Mouse (Mus musculus) heart, embryonic 16.5 days (tissue): ENCODE measurements around the gene Klk15. TPM values are rescaled to one million over a fixed set of nuclear protein-coding genes. Genes with fewer than 3 reads are reported as not detected.

Experiments
- ATAC-seq: fragments of 200-750 bp; cut with Nextera tagmentation; replicated peaks from 2 replicates; pipeline ENCODE4 v1.8.0; 2017; ENCODE audit warnings: moderate number of reproducible peaks; ENCODE audit not compliant: insufficient read depth, low FRiP score; ENCODE audit errors: extremely low read depth
- H3K27ac ChIP-seq: fragments of 300-500 bp; sonication (generic); 2 replicates; pipeline ENCODE4 v1.5.1; 2014; ENCODE audit warnings: mild to moderate bottlenecking, low read length, control low read depth, moderate library complexity
- H3K27me3 ChIP-seq: fragments of 300-500 bp; sonication (generic); 2 replicates; pipeline ENCODE4 v1.6.1; 2014; ENCODE audit warnings: low read length, mixed read lengths; ENCODE audit not compliant: control insufficient read depth, insufficient read depth
- H3K36me3 ChIP-seq: fragments of 300-500 bp; sonication (generic); 2 replicates; pipeline ENCODE4 v1.6.1; 2014; ENCODE audit not compliant: control insufficient read depth, insufficient read depth
- H3K4me1 ChIP-seq: fragments of 300-500 bp; sonication (generic); 2 replicates; pipeline ENCODE4 v1.6.1; 2014; ENCODE audit warnings: low read length, mixed read lengths; ENCODE audit not compliant: control insufficient read depth, insufficient read depth
- H3K4me2 ChIP-seq: fragments of 300-500 bp; sonication (generic); 2 replicates; pipeline ENCODE4 v1.6.1; 2014; ENCODE audit warnings: low read depth, mild to moderate bottlenecking, control low read depth, low read length
- H3K4me3 ChIP-seq: fragments of 300-500 bp; sonication (generic); 2 replicates; pipeline ENCODE4 v1.5.1; 2014; ENCODE audit warnings: mild to moderate bottlenecking, control low read depth, low read length
- H3K9ac ChIP-seq: fragments of 300-500 bp; sonication (generic); 2 replicates; pipeline ENCODE4 v1.6.1; 2014; ENCODE audit warnings: low read length, control low read depth
- H3K9me3 ChIP-seq: fragments of 300-500 bp; sonication (generic); replicated peaks from 2 replicates; pipeline ENCODE4 v1.6.1; 2016; ENCODE audit warnings: low read length; ENCODE audit not compliant: control insufficient read depth
- WGBS: fragments of 180-500 bp; shearing (Covaris S2); extraction: QIAGEN DNeasy Blood & Tissue Kit; methylation state at CpG from one replicate; pipeline ENCODE4 v1.1.7; 2014; 5-methylcytosine and 5-hydroxymethylcytosine counted together
- polyA plus RNA-seq: library from polyadenylated mRNA; unstranded; fragments of >200 nt; fragmentation: Nextera tagmentation; extraction: Ambion mirVana; gene quantifications from 2 replicates; pipeline ENCODE4 v1.2.1, GENCODE M21; 2015

The Klk15 gene
- polyA plus RNA-seq, result not detected in 2 replicates

GRCm38 (mm10) chr7:43933440-43933839 is at the start of gene Klk15:
Gene Klk15, plus strand, starts transcription at chr7:43933740.
- H3K9me3 ChIP-seq, result no peaks in the 10 kb centered on the region
- no peak within 1 kb of the TSS for H3K4me3 ChIP-seq
- ATAC-seq, result no peak
- H3K36me3 ChIP-seq, result no peaks in the 10 kb centered on the region
- H3K27me3 ChIP-seq, result no peaks in the 10 kb centered on the region; the same call in 1 of the 2 replicates
- no peaks in the 10 kb centered on the region for H3K4me1 ChIP-seq
- no peak within 1 kb of the TSS for H3K27ac ChIP-seq
- no peak within 1 kb of the TSS for H3K9ac ChIP-seq
- 64% methylated on average over 3 of the region's 3 CpGs for WGBS
- no peak within 1 kb of the TSS for H3K4me2 ChIP-seq

DNA sequence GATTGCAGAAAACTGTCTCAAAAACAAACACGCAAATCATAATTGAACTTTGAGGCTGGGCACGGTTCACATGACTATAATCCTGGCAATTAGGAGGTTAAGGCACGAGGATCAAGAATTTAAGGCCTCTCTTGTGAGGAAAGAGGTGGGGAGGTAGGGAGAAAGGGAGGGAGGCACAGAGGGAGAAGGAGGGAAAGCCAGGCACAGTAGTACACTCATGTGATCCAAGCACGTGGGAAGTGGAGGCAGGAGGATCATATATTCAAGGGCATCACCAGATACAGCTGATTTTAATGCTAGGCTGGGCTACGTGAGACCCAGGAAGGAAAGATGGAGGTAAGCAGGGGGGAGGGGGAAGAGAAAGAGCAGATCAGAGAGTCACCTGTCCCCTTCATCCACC is 42.2 kb upstream of the Klk15 start:
- no peak overlapping the region for H3K4me2 ChIP-seq
- H3K9me3 ChIP-seq, result no peaks in the 10 kb centered on the region
- H3K4me1 ChIP-seq, result no peaks in the 10 kb centered on the region
- H3K9ac ChIP-seq, result no peak overlapping the region
- no peak overlapping the region for H3K27ac ChIP-seq
- WGBS, result 66% methylated on average over 5 of the region's 5 CpGs
- ATAC-seq, result no peak
- no peaks in the 10 kb centered on the region for H3K36me3 ChIP-seq
- H3K27me3 ChIP-seq, result no peaks in the 10 kb centered on the region
- no peak overlapping the region for H3K4me3 ChIP-seq

DNA sequence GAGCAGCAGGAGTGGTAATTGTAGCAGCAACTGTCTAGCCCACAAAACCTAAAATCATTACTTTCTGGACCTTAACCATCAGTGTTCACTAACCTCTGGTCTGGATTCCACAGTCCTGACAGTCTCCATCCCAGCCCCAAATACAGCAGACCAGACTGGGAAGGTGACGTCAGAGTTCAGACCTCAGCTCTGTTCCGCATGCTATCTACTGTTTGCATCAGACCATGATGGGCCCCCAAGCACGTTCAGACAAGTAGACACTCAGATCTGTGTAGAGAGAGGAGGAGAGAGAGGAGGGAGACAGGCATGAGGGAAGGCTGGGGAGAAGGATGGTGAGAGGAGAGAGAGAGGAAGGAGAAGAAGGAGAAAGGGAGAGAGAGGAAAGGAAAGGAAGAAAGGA is 41.8 kb upstream of the Klk15 start:
- Histone ChIP-seq H3K27me3 (no peaks in the 10 kb centered on the region), H3K4me3 (no peak overlapping the region), H3K4me1 (no peaks in the 10 kb centered on the region), H3K9ac (no peak overlapping the region), H3K9me3 (no peaks in the 10 kb centered on the region), H3K27ac (no peak overlapping the region), H3K36me3 (no peaks in the 10 kb centered on the region), H3K4me2 (no peak overlapping the region)
- 34% methylated on average over 3 of the region's 3 CpGs for WGBS
- no peak for ATAC-seq

GRCm38 (mm10) chr7:43894836-43895235 is 38.7 kb upstream of the Klk15 start:
- Histone ChIP-seq H3K27me3 (no peaks in the 10 kb centered on the region), H3K9ac (no peak overlapping the region), H3K4me2 (no peak overlapping the region), H3K4me3 (no peak overlapping the region), H3K27ac (no peak overlapping the region), H3K4me1 (no peaks in the 10 kb centered on the region), H3K36me3 (no peaks in the 10 kb centered on the region), H3K9me3 (no peaks in the 10 kb centered on the region)
- ATAC-seq, result peak; percentile 96
- WGBS, result 8% methylated on average over 1 of the region's 1 CpGs

- WGBS, result 34% methylated on average over 9 of the region's 9 CpGs
- ATAC-seq, result no peak
- Histone ChIP-seq H3K27ac (no peak overlapping the region), H3K9me3 (no peaks in the 10 kb centered on the region), H3K9ac (no peak overlapping the region), H3K36me3 (no peaks in the 10 kb centered on the region), H3K27me3 (no peaks in the 10 kb centered on the region), H3K4me1 (no peaks in the 10 kb centered on the region), H3K4me2 (no peak overlapping the region), H3K4me3 (no peak overlapping the region)
Observed at GRCm38 (mm10) chr7:43914821-43915220, 18.7 kb upstream of the Klk15 start.

GRCm38 (mm10) chr7:43918426-43918825 is 15.1 kb upstream of the Klk15 start:
- Histone ChIP-seq H3K4me1 (no peaks in the 10 kb centered on the region), H3K4me2 (no peak overlapping the region), H3K4me3 (no peak overlapping the region), H3K27me3 (no peaks in the 10 kb centered on the region), H3K9me3 (no peaks in the 10 kb centered on the region), H3K9ac (no peak overlapping the region), H3K36me3 (no peaks in the 10 kb centered on the region), H3K27ac (no peak overlapping the region)
- WGBS, result 80% methylated on average over 13 of the region's 13 CpGs
- ATAC-seq, result no peak

- Histone ChIP-seq H3K4me2 (no peak overlapping the region), H3K27ac (no peak overlapping the region), H3K4me3 (no peak overlapping the region), H3K9ac (no peak overlapping the region), H3K36me3 (no peaks in the 10 kb centered on the region), H3K4me1 (no peaks in the 10 kb centered on the region), H3K27me3 (no peaks in the 10 kb centered on the region), H3K9me3 (no peaks in the 10 kb centered on the region)
- no peak for ATAC-seq
- 69% methylated on average over 8 of the region's 8 CpGs for WGBS
Observed at GRCm38 (mm10) chr7:43918871-43919270, 14.7 kb upstream of the Klk15 start.

DNA sequence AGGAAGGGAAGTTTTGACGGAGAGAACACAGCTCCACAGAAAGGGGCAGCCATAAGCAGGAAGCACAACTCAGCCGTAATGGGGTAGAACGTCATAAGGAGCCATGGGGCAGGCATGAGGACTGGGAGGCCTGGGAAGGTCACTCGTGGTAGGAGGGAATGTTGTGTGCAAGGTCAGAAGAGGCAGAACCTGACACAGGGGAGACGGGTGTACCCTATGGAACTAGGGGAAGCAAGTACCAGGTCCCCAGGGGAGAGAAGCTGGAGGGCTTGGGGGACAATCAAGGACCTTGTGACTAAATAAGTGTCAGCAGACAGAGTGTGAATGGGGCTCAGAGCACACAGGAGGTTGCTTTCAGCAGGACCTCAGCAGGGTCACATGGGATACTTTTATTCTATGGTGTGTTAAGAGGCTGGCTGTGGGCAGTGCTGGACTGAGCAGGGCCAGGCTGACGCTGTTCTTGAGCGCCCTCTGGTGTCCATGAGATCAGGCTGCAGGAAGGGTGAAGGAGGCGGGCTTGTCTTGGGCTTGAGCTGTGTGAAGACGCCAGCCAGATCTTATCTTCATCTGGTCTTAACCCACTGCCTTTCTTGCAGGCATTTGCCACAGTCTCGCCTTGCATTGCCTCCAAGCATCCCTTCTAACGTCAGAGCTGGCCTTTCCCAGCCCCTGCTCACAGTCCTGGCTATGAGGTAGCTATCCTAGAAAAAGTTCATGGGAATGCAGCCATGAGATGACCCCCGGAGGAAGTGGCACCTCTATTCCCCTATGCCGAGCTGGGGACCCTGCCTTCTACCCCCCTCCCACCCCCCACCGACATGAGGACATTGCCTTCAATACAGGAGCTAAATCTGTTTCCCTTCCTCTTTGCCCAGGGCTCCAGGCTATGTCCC is 13.7 kb upstream of the Klk15 start:
- Histone ChIP-seq H3K27ac (no peak overlapping the region), H3K4me3 (no peak overlapping the region), H3K9ac (no peak overlapping the region), H3K36me3 (no peaks in the 10 kb centered on the region), H3K27me3 (no peaks in the 10 kb centered on the region), H3K4me2 (no peak overlapping the region), H3K4me1 (no peaks in the 10 kb centered on the region), H3K9me3 (no peaks in the 10 kb centered on the region)
- 23% methylated on average over 14 of the region's 14 CpGs for WGBS
- peak; percentile 45; the same call in 1 of the 2 replicates for ATAC-seq

DNA sequence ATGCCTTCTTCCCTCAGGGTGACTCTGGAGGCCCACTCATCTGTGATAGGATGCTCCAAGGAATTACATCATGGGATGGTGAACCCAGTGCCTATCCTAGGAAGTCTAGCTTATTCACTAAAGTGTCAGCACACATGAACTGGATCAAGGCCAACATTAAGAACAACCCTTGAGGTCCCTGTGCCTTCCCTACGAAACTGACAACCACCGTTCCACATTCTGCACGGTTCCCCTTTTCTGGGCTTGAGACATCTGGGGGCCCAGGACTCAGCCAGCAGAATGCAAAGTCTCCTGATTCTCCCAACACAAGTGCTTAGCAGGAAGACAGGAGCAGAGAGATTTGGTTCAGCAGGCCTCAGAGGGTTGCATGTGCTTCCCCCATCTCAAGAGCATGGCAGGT is 13.0 kb upstream of the Klk15 start:
- Histone ChIP-seq H3K27me3 (0 out of 2 replicates have a peak, but pooled peaks cover 1% of the 10 kb centered on the region), H3K36me3 (no peaks in the 10 kb centered on the region), H3K27ac (no peak overlapping the region), H3K4me3 (no peak overlapping the region), H3K4me2 (no peak overlapping the region), H3K9ac (no peak overlapping the region), H3K9me3 (no peaks in the 10 kb centered on the region), H3K4me1 (no peaks in the 10 kb centered on the region)
- 80% methylated on average over 3 of the region's 3 CpGs for WGBS
- ATAC-seq, result no peak
